Mouse (Mus musculus): ENCODE data around the gene Ccdc32. TPM values are rescaled to one million over a fixed set of nuclear protein-coding genes. Genes with fewer than 3 reads are reported as not detected.

The Ccdc32 gene
- polyA plus RNA-seq, 1 experiment: 7.5 TPM

GRCm38 (mm10) chr2:119034656-119035396 lies 5.6 kb upstream of the Ccdc32 start, which contains the start of gene Rpusd2:
TSS of gene Rpusd2 (plus strand) at chr2:119034790.
- peak; percentile 87 for DNase-seq
- TF ChIP-seq CTCF (IDR thresholded peaks at IDR 0.05; ENCODE audit: insufficient read depth, low read length) (no peak), POLR2A (IDR thresholded peaks at IDR 0.05; ENCODE audit: borderline replicate concordance, extremely low read depth, low read depth, low read length) (peak; percentile 37; the same call in 1 of the 2 replicates)
- H3K4me3 ChIP-seq (replicated peaks; ENCODE audit: extremely low read depth, low read depth, low read length): peak within 1 kb of the TSS; percentile 91
- 0 out of 2 replicates have a peak, but pooled peaks cover 2% of the 10 kb centered on the region for H3K4me1 ChIP-seq (ENCODE audit: control insufficient read depth, insufficient read depth, low read length)
- under 1% methylated on average over 49 of the region's 49 CpGs for WGBS

- Histone ChIP-seq H3K4me1 (ENCODE audit: control insufficient read depth, insufficient read depth, low read length) (peaks cover 9% of the 10 kb centered on the region), H3K4me3 (replicated peaks; ENCODE audit: extremely low read depth, low read depth, low read length) (no peak overlapping the region)
- no peak for DNase-seq
- TF ChIP-seq POLR2A (IDR thresholded peaks at IDR 0.05; ENCODE audit: borderline replicate concordance, extremely low read depth, low read depth, low read length): no peak
- TF ChIP-seq CTCF (IDR thresholded peaks at IDR 0.05; ENCODE audit: insufficient read depth, low read length): no peak
- 39% methylated on average over 4 of the region's 4 CpGs for WGBS
Observed at GRCm38 (mm10) chr2:119032191-119032590, 3.0 kb upstream of the Ccdc32 start.

DNA sequence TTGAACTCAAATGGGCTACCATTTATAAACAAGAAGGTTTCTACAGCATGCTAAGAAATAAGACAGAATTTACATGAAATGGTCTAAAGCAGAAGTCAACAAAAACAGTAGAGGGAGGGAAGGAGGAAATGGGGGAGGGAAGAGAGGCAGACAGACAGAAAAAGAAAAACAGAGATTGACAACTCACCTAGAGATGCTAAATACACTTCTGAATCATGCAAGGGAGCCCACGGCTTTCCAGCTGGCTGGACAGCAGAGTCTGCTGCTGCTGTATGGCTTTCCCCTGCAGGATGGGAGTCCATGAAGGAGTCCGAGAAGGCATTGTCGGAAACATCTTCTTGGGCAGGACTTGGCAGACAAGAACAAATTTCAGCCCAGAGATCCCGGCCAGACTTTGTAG lies 2.2 kb downstream of the Ccdc32 start:
- DNase-seq: no peak
- Histone ChIP-seq H3K4me1 (ENCODE audit: control insufficient read depth, insufficient read depth, low read length) (peaks cover 7% of the 10 kb centered on the region), H3K4me3 (replicated peaks; ENCODE audit: extremely low read depth, low read depth, low read length) (no peak overlapping the region)
- no peak for TF ChIP-seq CTCF (IDR thresholded peaks at IDR 0.05; ENCODE audit: insufficient read depth, low read length)
- no peak for TF ChIP-seq POLR2A (IDR thresholded peaks at IDR 0.05; ENCODE audit: borderline replicate concordance, extremely low read depth, low read depth, low read length)
- 81% methylated on average over 4 of the region's 4 CpGs for WGBS

DNA sequence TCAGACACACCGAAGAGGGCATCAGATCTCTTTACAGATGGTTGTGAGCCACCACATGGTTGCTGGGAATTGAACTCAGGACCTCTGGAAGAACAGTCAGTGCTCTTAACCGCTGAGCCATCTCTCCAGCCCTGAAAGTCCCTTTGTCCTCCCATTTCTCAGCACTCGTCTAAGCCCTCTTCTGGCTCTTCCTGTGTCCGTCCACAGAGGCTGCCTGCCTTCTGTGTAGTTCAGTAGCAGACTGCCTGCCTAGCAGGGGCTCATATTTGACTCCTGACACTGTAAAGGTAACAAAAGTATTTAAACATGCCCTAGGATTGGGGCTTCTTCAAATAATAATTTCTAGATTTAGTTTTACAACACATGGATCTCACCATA lies 4.0 kb downstream of the Ccdc32 start:
- H3K4me3 ChIP-seq (replicated peaks; ENCODE audit: extremely low read depth, low read depth, low read length): no peak overlapping the region
- 75% methylated on average over 4 of the region's 4 CpGs for WGBS
- TF ChIP-seq POLR2A (IDR thresholded peaks at IDR 0.05; ENCODE audit: borderline replicate concordance, extremely low read depth, low read depth, low read length): no peak
- no peak for TF ChIP-seq CTCF (IDR thresholded peaks at IDR 0.05; ENCODE audit: insufficient read depth, low read length)
- no peak for DNase-seq
- peaks cover 7% of the 10 kb centered on the region for H3K4me1 ChIP-seq (ENCODE audit: control insufficient read depth, insufficient read depth, low read length)

- TF ChIP-seq POLR2A (IDR thresholded peaks at IDR 0.05; ENCODE audit: borderline replicate concordance, extremely low read depth, low read depth, low read length): no peak
- peak; percentile 32 for TF ChIP-seq CTCF (IDR thresholded peaks at IDR 0.05; ENCODE audit: insufficient read depth, low read length)
- Histone ChIP-seq H3K4me1 (ENCODE audit: control insufficient read depth, insufficient read depth, low read length) (peaks cover 7% of the 10 kb centered on the region), H3K4me3 (replicated peaks; ENCODE audit: extremely low read depth, low read depth, low read length) (no peak overlapping the region)
- no peak for DNase-seq
- 66% methylated on average over 9 of the region's 9 CpGs for WGBS
Observed at GRCm38 (mm10) chr2:119024536-119025238, 4.5 kb downstream of the Ccdc32 start.

DNA sequence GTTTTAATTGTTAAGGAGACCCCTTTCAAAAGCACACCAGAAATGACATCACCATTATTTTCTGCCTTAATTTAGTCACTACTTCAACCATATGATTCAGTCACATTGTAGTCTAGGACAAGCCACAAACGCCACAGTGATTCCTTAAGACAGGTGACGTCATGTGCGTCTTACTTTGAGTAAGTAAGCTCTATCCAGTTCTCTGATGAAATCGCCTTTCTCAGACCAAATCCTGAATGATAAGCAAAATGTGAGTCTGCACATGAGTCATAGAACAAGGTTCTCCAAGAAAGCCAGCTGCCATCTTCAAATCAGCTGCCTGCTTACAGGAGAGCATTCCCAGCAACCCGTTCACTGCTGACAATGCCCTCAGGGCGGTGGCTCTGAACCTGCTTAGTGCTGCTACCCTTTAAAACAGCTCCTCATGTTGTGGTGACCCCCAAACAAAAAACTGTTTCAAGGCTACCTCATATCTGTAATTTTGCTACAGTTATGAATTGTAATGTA lies 6.0 kb downstream of the Ccdc32 start:
- H3K4me3 ChIP-seq (replicated peaks; ENCODE audit: extremely low read depth, low read depth, low read length): no peak overlapping the region
- 96% methylated on average over 6 of the region's 6 CpGs for WGBS
- no peak for DNase-seq
- no peak for TF ChIP-seq CTCF (IDR thresholded peaks at IDR 0.05; ENCODE audit: insufficient read depth, low read length)
- no peak for TF ChIP-seq POLR2A (IDR thresholded peaks at IDR 0.05; ENCODE audit: borderline replicate concordance, extremely low read depth, low read depth, low read length)
- peaks cover 3% of the 10 kb centered on the region; the same call in 1 of the 2 replicates for H3K4me1 ChIP-seq (ENCODE audit: control insufficient read depth, insufficient read depth, low read length)

- 72% methylated on average over 4 of the region's 4 CpGs for WGBS
- Histone ChIP-seq H3K4me1 (ENCODE audit: control insufficient read depth, insufficient read depth, low read length) (peaks cover 3% of the 10 kb centered on the region; the same call in 1 of the 2 replicates), H3K4me3 (replicated peaks; ENCODE audit: extremely low read depth, low read depth, low read length) (no peak overlapping the region)
- DNase-seq: no peak
- TF ChIP-seq CTCF (IDR thresholded peaks at IDR 0.05; ENCODE audit: insufficient read depth, low read length): no peak
- no peak for TF ChIP-seq POLR2A (IDR thresholded peaks at IDR 0.05; ENCODE audit: borderline replicate concordance, extremely low read depth, low read depth, low read length)
Observed at GRCm38 (mm10) chr2:119019538-119019937, 9.7 kb downstream of the Ccdc32 start.

- WGBS: 50% methylated on average over 5 of the region's 5 CpGs
- Histone ChIP-seq H3K4me1 (ENCODE audit: control insufficient read depth, insufficient read depth, low read length) (peaks cover 3% of the 10 kb centered on the region; the same call in 1 of the 2 replicates), H3K4me3 (replicated peaks; ENCODE audit: extremely low read depth, low read depth, low read length) (no peak overlapping the region)
- DNase-seq: no peak
- no peak for TF ChIP-seq POLR2A (IDR thresholded peaks at IDR 0.05; ENCODE audit: borderline replicate concordance, extremely low read depth, low read depth, low read length)
Observed at GRCm38 (mm10) chr2:119019131-119019530, 10.1 kb downstream of the Ccdc32 start.

- DNase-seq: no peak
- 56% methylated on average over 22 of the region's 22 CpGs for WGBS
- H3K4me1 ChIP-seq (ENCODE audit: control insufficient read depth, insufficient read depth, low read length): peaks cover 3% of the 10 kb centered on the region; the same call in 1 of the 2 replicates
- TF ChIP-seq CTCF (IDR thresholded peaks at IDR 0.05; ENCODE audit: insufficient read depth, low read length): no peak
- no peak for TF ChIP-seq POLR2A (IDR thresholded peaks at IDR 0.05; ENCODE audit: borderline replicate concordance, extremely low read depth, low read depth, low read length)
- no peak overlapping the region for H3K4me3 ChIP-seq (replicated peaks; ENCODE audit: extremely low read depth, low read depth, low read length)
Observed at GRCm38 (mm10) chr2:119018391-119019122, 10.6 kb downstream of the Ccdc32 start.

All from lung, adult 2 months (tissue).